Mouse (Mus musculus) midbrain, embryonic 14.5 days (tissue): ENCODE results near the gene Hoxd12. TPM values are rescaled to one million over a fixed set of nuclear protein-coding genes. Genes with fewer than 3 reads are reported as not detected.

Experiments
- ATAC-seq: fragments of 200-750 bp; cut with Nextera tagmentation; 2 replicates; pipeline ENCODE4 v1.8.0; 2017; ENCODE audit warnings: moderate number of reproducible peaks, moderate library complexity; ENCODE audit not compliant: low FRiP score, low TSS enrichment
- DNase-seq: peaks from one replicate; pipeline ENCODE4 v3.0.0-alpha.2; 2015
- H3K27ac ChIP-seq: fragments of 300-500 bp; sonication (generic); replicated peaks from 2 replicates; pipeline ENCODE4 v1.5.1; 2014; ENCODE audit warnings: mild to moderate bottlenecking, low read depth, low read length, moderate library complexity
- H3K27me3 ChIP-seq: fragments of 300-500 bp; sonication (generic); 2 replicates; pipeline ENCODE4 v1.6.1; 2014; ENCODE audit warnings: low read length, control low read depth, mixed read lengths; ENCODE audit not compliant: control insufficient read depth, insufficient read depth
- H3K36me3 ChIP-seq: fragments of 300-500 bp; sonication (generic); 2 replicates; pipeline ENCODE4 v1.6.1; 2014; ENCODE audit warnings: low read length, control low read depth; ENCODE audit not compliant: control insufficient read depth, insufficient read depth
- H3K4me1 ChIP-seq: fragments of 300-500 bp; sonication (generic); 2 replicates; pipeline ENCODE4 v1.6.1; 2014; ENCODE audit warnings: mild to moderate bottlenecking, antibody characterized with exemption, low read length, control low read depth; ENCODE audit not compliant: control insufficient read depth, insufficient read depth
- H3K4me2 ChIP-seq: fragments of 300-500 bp; sonication (generic); 2 replicates; pipeline ENCODE4 v1.6.1; 2014; ENCODE audit warnings: mild to moderate bottlenecking, low read length, moderate library complexity
- H3K4me3 ChIP-seq: fragments of 300-500 bp; sonication (generic); replicated peaks from 2 replicates; pipeline ENCODE4 v1.5.1; 2014; ENCODE audit warnings: low read depth, low read length
- H3K9ac ChIP-seq: fragments of 300-500 bp; sonication (generic); replicated peaks from 2 replicates; pipeline ENCODE4 v1.6.1; 2014; ENCODE audit warnings: mild to moderate bottlenecking, low read length, moderate library complexity
- H3K9me3 ChIP-seq: fragments of 300-500 bp; sonication (generic); 2 replicates; pipeline ENCODE4 v1.6.1; 2016; ENCODE audit warnings: low read length, control low read depth, mixed read lengths; ENCODE audit not compliant: control insufficient read depth
- WGBS: fragments of 180-500 bp; shearing (Covaris S2); extraction: QIAGEN DNeasy Blood & Tissue Kit; methylation state at CpG from one replicate; pipeline ENCODE4 v1.1.7; 2014; 5-methylcytosine and 5-hydroxymethylcytosine counted together
- polyA plus RNA-seq: library from polyadenylated mRNA; unstranded; fragments of >200 nt; fragmentation: Nextera tagmentation; extraction: Ambion mirVana; gene quantifications from 2 replicates; pipeline ENCODE4 v1.2.1, GENCODE M21; 2014

Gene Hoxd12
- polyA plus RNA-seq, 1 experiment from 2014 or later, result not detected

DNA sequence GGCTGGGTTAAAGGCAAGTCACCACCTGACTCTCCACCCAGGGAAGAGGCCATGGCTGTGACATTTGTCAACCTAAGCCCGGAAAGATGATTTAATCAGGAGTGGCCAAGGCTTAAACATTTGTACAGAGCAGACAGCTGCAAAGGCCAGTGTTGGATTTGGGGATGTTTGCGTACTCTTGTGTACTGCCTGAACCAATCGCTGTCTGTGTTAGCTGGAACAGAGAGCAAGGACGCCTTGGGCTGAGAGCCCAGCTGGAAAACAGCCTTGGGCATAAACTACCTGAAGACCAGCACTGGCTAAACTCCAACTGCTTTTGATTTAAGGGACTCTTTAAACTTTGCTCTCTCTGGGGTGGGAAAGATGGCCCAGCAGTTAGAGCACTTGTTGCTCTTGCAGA, 33.9 kb downstream of the Hoxd12 start:
- Histone ChIP-seq H3K9ac (no peak overlapping the region), H3K27ac (no peak overlapping the region), H3K4me1 (0 out of 2 replicates have a peak, but pooled peaks cover 4% of the 10 kb centered on the region), H3K27me3 (peaks cover 96% of the 10 kb centered on the region), H3K4me3 (no peak overlapping the region), H3K4me2 (no peak overlapping the region), H3K36me3 (no peaks in the 10 kb centered on the region), H3K9me3 (no peaks in the 10 kb centered on the region)
- no peak for DNase-seq
- no peak for ATAC-seq
- WGBS, result 2% methylated on average over 4 of the region's 4 CpGs

DNA sequence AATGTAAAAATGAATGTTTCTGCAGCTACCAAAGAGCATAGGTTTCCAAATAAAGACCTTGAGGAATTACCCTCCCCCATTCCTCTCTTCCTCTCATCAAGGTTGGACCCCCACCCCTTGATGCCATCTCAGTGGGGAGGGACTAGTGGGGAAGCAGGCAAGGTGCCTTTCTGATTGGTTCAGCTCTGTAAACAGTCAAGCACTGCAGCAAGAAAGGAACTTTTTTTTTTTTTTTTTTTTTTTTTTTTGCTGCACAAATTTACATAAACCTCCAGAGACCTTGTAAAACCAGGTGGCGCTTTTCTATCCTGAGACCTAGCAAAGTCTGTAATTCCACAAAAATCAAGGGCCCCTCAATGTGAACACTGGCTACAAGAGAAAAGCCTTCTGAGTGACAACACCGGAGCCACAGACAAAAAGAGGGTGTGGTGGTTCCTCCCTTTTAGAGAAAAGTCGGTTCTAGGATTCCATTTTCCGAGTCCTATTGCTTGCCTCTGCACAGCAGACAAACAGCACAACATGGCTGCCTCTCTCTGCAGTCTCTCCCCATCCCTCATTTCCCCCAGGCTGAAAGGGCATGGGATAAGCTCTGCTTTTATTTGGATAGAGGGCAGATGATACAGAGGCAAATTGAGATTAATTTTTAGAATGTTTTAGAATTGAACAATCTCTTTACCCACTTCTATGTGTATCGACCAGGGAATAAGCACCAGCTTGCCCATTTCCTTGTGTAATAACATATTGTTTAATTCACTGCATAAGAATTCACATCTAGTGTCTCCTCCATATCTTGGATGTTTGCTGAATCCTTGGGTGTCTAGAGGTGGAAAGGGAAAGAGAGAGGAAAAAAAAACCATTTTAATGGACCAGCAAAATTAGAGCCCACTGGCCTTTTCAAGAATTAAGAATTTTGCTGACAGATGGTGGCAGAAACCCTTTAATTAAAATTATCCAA, 34.9 kb downstream of the Hoxd12 start:
- DNase-seq (no peak), ATAC-seq (no peak)
- Histone ChIP-seq H3K9ac (no peak overlapping the region), H3K4me1 (0 out of 2 replicates have a peak, but pooled peaks cover 4% of the 10 kb centered on the region), H3K4me2 (no peak overlapping the region), H3K27ac (no peak overlapping the region), H3K4me3 (no peak overlapping the region), H3K27me3 (peaks cover 96% of the 10 kb centered on the region), H3K36me3 (no peaks in the 10 kb centered on the region), H3K9me3 (no peaks in the 10 kb centered on the region)
- 5% methylated on average over 5 of the region's 5 CpGs for WGBS

DNA sequence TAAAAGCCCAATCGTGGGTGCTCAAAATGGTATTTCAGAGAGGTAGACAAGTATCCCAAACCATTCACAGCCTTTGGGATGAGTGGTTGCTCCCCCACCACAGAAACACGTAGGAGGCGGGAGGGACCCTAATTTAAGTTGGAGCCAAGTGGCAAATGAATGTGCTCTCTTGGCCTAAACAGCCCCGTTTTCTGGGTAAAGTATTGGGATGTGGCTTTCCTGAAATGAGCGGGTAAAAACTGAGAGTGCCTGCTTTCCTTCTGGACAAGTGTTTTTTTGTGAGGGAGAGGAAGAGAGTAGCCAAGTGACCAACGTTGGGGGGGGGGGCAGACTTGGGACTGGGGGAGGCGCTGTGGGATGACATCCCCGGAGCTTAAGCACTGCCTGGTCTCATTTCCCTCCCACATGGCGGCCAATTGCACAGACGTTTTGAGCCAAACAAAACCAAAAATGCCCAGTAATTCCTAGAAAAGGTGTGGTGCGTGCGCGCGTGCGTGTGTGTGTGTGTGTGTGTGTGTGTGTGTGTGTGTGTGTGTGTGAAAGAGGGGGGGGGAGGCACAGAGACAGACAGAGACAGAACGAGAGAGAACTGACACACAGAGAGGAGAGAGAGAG, 36.2 kb downstream of the Hoxd12 start:
- no peak overlapping the region for H3K27ac ChIP-seq
- no peak overlapping the region for H3K4me2 ChIP-seq
- no peak for DNase-seq

DNA sequence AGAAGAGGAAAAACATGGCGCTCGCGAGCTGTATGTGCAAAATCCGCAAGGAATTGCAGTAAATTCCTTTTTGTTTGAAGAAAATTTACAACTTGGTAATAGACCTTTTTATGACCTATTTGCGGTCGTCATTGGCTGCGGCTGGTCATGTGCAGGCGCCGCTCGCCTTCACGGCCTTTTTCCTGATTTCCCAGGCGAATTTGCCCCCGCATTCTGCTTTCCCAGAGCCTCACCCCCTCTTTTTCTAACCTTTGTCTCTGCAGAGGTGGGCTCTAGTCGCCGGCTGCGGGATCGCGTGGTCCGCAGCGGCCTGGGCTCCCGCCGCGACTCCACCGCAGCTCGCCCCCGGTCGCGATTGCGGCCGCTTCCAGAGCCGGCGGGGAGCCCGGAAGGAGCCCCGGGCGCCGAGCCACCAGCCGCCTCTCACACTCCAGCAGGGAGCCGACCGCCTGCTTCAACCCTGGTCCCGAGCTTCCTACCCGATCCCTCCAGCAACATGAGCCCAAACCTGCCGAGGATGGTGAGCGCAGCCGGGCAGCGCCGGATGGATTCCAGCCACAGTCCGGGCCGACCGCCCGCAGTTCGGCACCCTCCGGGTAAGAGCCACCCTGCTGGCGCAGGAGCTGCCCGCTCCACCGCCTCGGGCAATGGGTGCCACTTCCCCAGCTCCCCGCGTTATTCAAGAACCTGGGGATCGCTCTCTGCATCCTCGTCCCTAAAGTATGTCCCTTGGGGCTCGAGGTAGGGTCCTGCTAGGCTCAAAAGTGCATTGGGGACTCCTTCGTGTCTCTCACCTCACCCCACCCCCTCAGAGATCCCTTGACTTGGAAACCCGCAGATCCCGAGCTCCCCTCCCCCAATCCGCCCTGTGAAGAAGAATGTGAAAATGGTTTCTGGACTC, 37.2 kb downstream of the Hoxd12 start, which contains the start of the genes Hoxd3 and Hoxd4:
Gene Hoxd3 (plus strand): TSS at position 207 of the 901 bp plus-strand sequence.
Gene Hoxd4 (plus strand): TSS at position 209 of the 901 bp plus-strand sequence.
- peak within 1 kb of the TSS; percentile 28 for H3K4me2 ChIP-seq
- WGBS, result under 1% methylated on average over 65 of the region's 65 CpGs
- H3K4me1 ChIP-seq, result 0 out of 2 replicates have a peak, but pooled peaks cover 4% of the 10 kb centered on the region
- H3K9ac ChIP-seq, result no peak within 1 kb of the TSS
- DNase-seq (peak; percentile 56), ATAC-seq (no peak)
- H3K9me3 ChIP-seq, result no peaks in the 10 kb centered on the region
- H3K36me3 ChIP-seq, result no peaks in the 10 kb centered on the region
- peak within 1 kb of the TSS; percentile 10; the same call in 1 of the 2 replicates for H3K4me3 ChIP-seq
- no peak within 1 kb of the TSS for H3K27ac ChIP-seq
- H3K27me3 ChIP-seq, result peaks cover 98% of the 10 kb centered on the region

More for the DNA sequence above, 36.2 kb downstream of the Hoxd12 start:
- Histone ChIP-seq H3K9ac (no peak overlapping the region), H3K9me3 (no peaks in the 10 kb centered on the region), H3K4me3 (no peak overlapping the region), H3K27me3 (peaks cover 98% of the 10 kb centered on the region), H3K36me3 (no peaks in the 10 kb centered on the region), H3K4me1 (0 out of 2 replicates have a peak, but pooled peaks cover 4% of the 10 kb centered on the region)
- 2% methylated on average over 16 of the region's 16 CpGs for WGBS
- no peak for ATAC-seq

DNA sequence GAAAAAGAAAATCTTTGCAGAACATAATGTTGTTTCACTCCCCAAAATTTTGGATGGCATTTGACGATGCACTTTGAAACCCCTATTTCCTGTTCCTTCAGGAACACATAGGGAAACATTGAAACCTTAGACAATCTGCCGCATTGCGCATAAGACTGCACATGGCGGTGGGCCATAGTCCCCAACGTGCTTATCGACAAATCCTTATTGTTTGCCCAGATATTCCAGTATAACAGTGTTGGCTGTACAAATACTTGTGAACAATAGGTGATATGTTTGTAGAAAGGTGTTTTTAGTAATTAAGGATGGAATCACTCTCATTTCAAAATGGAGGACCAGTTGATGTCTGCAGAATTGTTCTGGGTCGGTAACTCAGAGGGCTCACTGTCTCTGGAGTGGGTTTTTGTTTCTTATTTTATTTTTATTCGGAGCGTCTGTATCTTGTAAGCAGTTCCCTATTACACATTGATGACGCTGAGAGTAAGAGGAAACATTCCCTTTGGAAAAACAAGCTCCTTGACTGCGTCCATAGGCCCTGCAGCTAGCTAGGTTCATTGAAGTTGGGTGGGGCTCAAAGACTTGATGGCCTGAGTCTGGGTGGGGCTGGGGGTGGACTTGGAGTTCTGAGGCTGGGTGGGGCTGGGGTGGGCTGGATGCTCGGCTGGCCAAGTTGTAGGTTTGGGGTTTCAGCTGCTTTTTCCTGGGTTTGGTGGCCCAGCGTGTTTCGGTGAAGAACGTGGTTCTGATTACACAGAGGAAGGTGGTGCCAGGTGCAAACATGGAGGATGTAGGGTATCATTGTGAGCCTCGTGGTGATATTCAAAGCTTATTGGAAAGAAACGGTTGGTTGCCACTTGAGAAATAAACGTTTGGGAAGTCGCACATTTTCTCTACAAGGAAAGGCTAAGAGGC, 38.7 kb downstream of the Hoxd12 start:
- ATAC-seq, result no peak
- Histone ChIP-seq H3K4me1 (0 out of 2 replicates have a peak, but pooled peaks cover 4% of the 10 kb centered on the region), H3K4me3 (no peak overlapping the region), H3K27me3 (peaks cover 100% of the 10 kb centered on the region), H3K27ac (no peak overlapping the region), H3K9ac (no peak overlapping the region), H3K4me2 (no peak overlapping the region), H3K36me3 (no peaks in the 10 kb centered on the region), H3K9me3 (no peaks in the 10 kb centered on the region)
- 3% methylated on average over 19 of the region's 19 CpGs for WGBS
- no peak for DNase-seq

DNA sequence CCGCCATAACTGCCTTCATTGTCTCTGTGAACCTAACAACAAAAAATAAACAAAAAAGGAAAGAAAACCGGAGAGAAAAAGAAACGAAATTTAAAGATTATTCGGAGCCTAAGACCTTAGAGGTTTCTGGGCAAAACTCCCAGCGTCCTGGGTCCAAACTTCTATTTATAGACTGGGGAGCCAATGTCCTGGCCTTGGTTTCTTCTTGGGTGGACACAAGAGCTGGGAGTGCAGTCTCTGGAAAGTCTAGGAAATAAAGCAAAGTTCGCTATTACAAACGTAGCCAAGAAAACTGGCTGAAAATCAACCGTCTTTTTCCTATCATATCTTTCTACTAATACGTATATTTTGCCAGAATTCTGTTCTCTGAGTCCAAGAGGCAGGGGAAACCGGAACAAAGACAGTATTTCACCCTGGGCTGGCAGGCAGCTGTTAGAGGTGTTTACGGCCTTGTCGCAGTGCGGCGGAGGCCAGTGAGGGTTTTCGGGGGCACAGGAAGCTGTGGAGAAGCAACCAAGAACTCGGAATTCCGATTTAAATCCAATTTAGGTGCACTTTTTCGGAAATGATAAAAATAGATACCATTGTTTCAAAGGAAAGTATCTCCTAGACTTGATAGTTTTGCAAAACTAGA, 39.5 kb downstream of the Hoxd12 start:
- peaks cover 100% of the 10 kb centered on the region for H3K27me3 ChIP-seq
- H3K9ac ChIP-seq, result no peak overlapping the region
- H3K36me3 ChIP-seq, result no peaks in the 10 kb centered on the region
- no peaks in the 10 kb centered on the region for H3K9me3 ChIP-seq
- WGBS, result 3% methylated on average over 18 of the region's 18 CpGs
- H3K27ac ChIP-seq, result no peak overlapping the region
- H3K4me3 ChIP-seq, result no peak overlapping the region
- H3K4me1 ChIP-seq, result 0 out of 2 replicates have a peak, but pooled peaks cover 4% of the 10 kb centered on the region
- H3K4me2 ChIP-seq, result no peak overlapping the region
- DNase-seq (no peak), ATAC-seq (no peak)

DNA sequence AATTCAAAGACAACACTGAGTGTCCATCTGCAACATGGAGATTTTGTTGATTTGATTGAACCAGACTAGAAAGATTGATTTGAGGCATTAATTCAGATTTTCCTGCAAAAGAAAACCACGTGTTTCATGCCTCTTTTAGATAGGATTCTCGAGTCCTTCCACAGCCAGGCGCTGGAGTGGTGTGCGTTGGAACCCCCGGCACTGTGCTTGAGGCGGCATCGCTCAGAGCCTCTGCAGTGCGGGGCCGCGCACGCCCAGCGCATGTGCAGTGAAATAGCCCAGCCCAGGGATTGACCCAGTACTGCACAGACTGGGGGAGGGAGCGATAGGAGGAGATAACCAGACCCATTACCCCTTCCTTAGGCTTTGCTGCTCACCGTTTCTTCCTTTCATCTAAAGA, 40.1 kb downstream of the Hoxd12 start:
- H3K9me3 ChIP-seq, result no peaks in the 10 kb centered on the region
- H3K4me1 ChIP-seq, result 0 out of 2 replicates have a peak, but pooled peaks cover 4% of the 10 kb centered on the region
- H3K36me3 ChIP-seq, result no peaks in the 10 kb centered on the region
- no peak overlapping the region for H3K4me2 ChIP-seq
- no peak for ATAC-seq
- no peak for DNase-seq
- H3K9ac ChIP-seq, result no peak overlapping the region
- H3K27me3 ChIP-seq, result peaks cover 100% of the 10 kb centered on the region
- no peak overlapping the region for H3K4me3 ChIP-seq
- H3K27ac ChIP-seq, result no peak overlapping the region
- under 1% methylated on average over 14 of the region's 14 CpGs for WGBS
